Mouse (Mus musculus): Measurements from ENCODE around the gene Nek9.

DNA sequence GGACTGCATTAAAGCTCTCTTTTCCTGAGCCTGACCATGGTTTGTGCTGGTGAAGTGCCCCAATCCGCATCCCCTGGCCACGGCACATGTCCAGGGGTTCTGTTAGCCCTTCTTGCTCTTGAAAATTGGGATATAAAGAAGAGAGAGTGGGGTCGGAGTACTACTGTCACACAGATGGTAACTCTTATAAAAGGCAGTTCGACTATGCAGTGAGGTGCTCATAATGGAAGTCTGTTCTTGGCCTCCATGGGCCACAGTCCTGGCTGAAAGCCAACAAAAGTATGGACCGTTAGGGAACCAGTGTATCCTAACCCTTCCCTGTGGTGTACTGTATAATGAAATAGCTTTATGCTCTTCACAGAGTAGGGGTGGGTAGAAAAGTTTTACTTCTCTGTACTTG is 42.2 kb downstream of the Nek9 start:
- TF ChIP-seq CTCF (IDR thresholded peaks at IDR 0.05; ENCODE audit: low read depth), result no peak
- no peak for TF ChIP-seq EP300 (IDR thresholded peaks at IDR 0.05; ENCODE audit: low read depth)
